Mouse (Mus musculus): ENCODE results near the gene Rasl11a. TPM values are rescaled to one million over a fixed set of nuclear protein-coding genes. Genes with fewer than 3 reads are reported as not detected.

Rasl11a gene
- polyA plus RNA-seq, 1 experiment from 2014 or later = 11.0 TPM

- Histone ChIP-seq H3K27ac (ENCODE audit: low read length) (no peak overlapping the region), H3K36me3 (ENCODE audit: control insufficient read depth, insufficient read depth) (no peaks in the 10 kb centered on the region), H3K9me3 (ENCODE audit: control insufficient read depth, low read length) (no peaks in the 10 kb centered on the region), H3K4me2 (ENCODE audit: low read length) (no peak overlapping the region), H3K9ac (replicated peaks; ENCODE audit: low read depth, low read length) (no peak overlapping the region), H3K4me3 (replicated peaks; ENCODE audit: low read length) (no peak overlapping the region), H3K4me1 (replicated peaks; ENCODE audit: control insufficient read depth, insufficient read depth, low read length) (no peaks in the 10 kb centered on the region), H3K27me3 (replicated peaks; ENCODE audit: control insufficient read depth, insufficient read depth, low read length) (no peaks in the 10 kb centered on the region)
- WGBS = 72% methylated on average over 8 of the region's 8 CpGs
- no peak for ATAC-seq
These were observed 25.8 kb upstream of the Rasl11a start for GRCm38 (mm10) chr5:146818906-146819623.

GRCm38 (mm10) chr5:146823005-146823404, 21.9 kb upstream of the Rasl11a start:
- Histone ChIP-seq H3K27ac (ENCODE audit: low read length) (no peak overlapping the region), H3K9ac (replicated peaks; ENCODE audit: low read depth, low read length) (no peak overlapping the region), H3K36me3 (ENCODE audit: control insufficient read depth, insufficient read depth) (no peaks in the 10 kb centered on the region), H3K9me3 (ENCODE audit: control insufficient read depth, low read length) (no peaks in the 10 kb centered on the region), H3K27me3 (replicated peaks; ENCODE audit: control insufficient read depth, insufficient read depth, low read length) (no peaks in the 10 kb centered on the region), H3K4me3 (replicated peaks; ENCODE audit: low read length) (no peak overlapping the region), H3K4me2 (ENCODE audit: low read length) (no peak overlapping the region), H3K4me1 (replicated peaks; ENCODE audit: control insufficient read depth, insufficient read depth, low read length) (no peaks in the 10 kb centered on the region)
- ATAC-seq = no peak
- WGBS = 69% methylated on average over 5 of the region's 5 CpGs

- WGBS = 54% methylated on average over 8 of the region's 8 CpGs
- Histone ChIP-seq H3K36me3 (ENCODE audit: control insufficient read depth, insufficient read depth) (no peaks in the 10 kb centered on the region), H3K9ac (replicated peaks; ENCODE audit: low read depth, low read length) (no peak overlapping the region), H3K9me3 (ENCODE audit: control insufficient read depth, low read length) (no peaks in the 10 kb centered on the region), H3K27me3 (replicated peaks; ENCODE audit: control insufficient read depth, insufficient read depth, low read length) (no peaks in the 10 kb centered on the region), H3K4me3 (replicated peaks; ENCODE audit: low read length) (no peak overlapping the region), H3K4me2 (ENCODE audit: low read length) (no peak overlapping the region), H3K4me1 (replicated peaks; ENCODE audit: control insufficient read depth, insufficient read depth, low read length) (peaks cover 16% of the 10 kb centered on the region), H3K27ac (ENCODE audit: low read length) (no peak overlapping the region)
- no peak for ATAC-seq
These were observed 15.3 kb upstream of the Rasl11a start for GRCm38 (mm10) chr5:146829528-146829927.

GRCm38 (mm10) chr5:146832435-146832768, 12.5 kb upstream of the Rasl11a start:
- ATAC-seq = no peak; the same call in 1 of the 2 replicates
- H3K9ac ChIP-seq (replicated peaks; ENCODE audit: low read depth, low read length) = peak overlapping the region; percentile 87
- no peaks in the 10 kb centered on the region for H3K27me3 ChIP-seq (replicated peaks; ENCODE audit: control insufficient read depth, insufficient read depth, low read length)
- peaks cover 18% of the 10 kb centered on the region for H3K4me1 ChIP-seq (replicated peaks; ENCODE audit: control insufficient read depth, insufficient read depth, low read length)
- H3K27ac ChIP-seq (ENCODE audit: low read length) = peak overlapping the region; percentile 88
- H3K4me2 ChIP-seq (ENCODE audit: low read length) = peak overlapping the region; percentile 68
- H3K4me3 ChIP-seq (replicated peaks; ENCODE audit: low read length) = peak overlapping the region; percentile 72
- H3K9me3 ChIP-seq (ENCODE audit: control insufficient read depth, low read length) = no peaks in the 10 kb centered on the region
- 49% methylated on average over 7 of the region's 7 CpGs for WGBS
- peaks cover 18% of the 10 kb centered on the region for H3K36me3 ChIP-seq (ENCODE audit: control insufficient read depth, insufficient read depth)

- peak; percentile 99 for ATAC-seq
- under 1% methylated on average over 60 of the region's 60 CpGs for WGBS
These were observed 12.0 kb upstream of the Rasl11a start, which contains the start of gene Rpl21 for GRCm38 (mm10) chr5:146832769-146833448. Rpl21 (plus strand) TSS chr5:146832890.

GRCm38 (mm10) chr5:146833673-146834201, 11.1 kb upstream of the Rasl11a start:
- no peak for ATAC-seq
- no peaks in the 10 kb centered on the region for H3K9me3 ChIP-seq (ENCODE audit: control insufficient read depth, low read length)
- 17% methylated on average over 8 of the region's 8 CpGs for WGBS
- no peaks in the 10 kb centered on the region for H3K27me3 ChIP-seq (replicated peaks; ENCODE audit: control insufficient read depth, insufficient read depth, low read length)
- H3K27ac ChIP-seq (ENCODE audit: low read length) = no peak overlapping the region; the same call in 1 of the 2 replicates
- peaks cover 18% of the 10 kb centered on the region for H3K4me1 ChIP-seq (replicated peaks; ENCODE audit: control insufficient read depth, insufficient read depth, low read length)
- peak overlapping the region; percentile 87 for H3K9ac ChIP-seq (replicated peaks; ENCODE audit: low read depth, low read length)
- H3K36me3 ChIP-seq (ENCODE audit: control insufficient read depth, insufficient read depth) = peaks cover 21% of the 10 kb centered on the region
- peak overlapping the region; percentile 68 for H3K4me2 ChIP-seq (ENCODE audit: low read length)
- H3K4me3 ChIP-seq (replicated peaks; ENCODE audit: low read length) = peak overlapping the region; percentile 72

More at GRCm38 (mm10) chr5:146832769-146833448, 12.0 kb upstream of the Rasl11a start, which contains the start of gene Rpl21:
- Histone ChIP-seq H3K9ac (replicated peaks; ENCODE audit: low read depth, low read length) (peak within 1 kb of the TSS; percentile 87), H3K4me1 (replicated peaks; ENCODE audit: control insufficient read depth, insufficient read depth, low read length) (peaks cover 18% of the 10 kb centered on the region), H3K27ac (ENCODE audit: low read length) (peak within 1 kb of the TSS; percentile 88), H3K4me3 (replicated peaks; ENCODE audit: low read length) (peak within 1 kb of the TSS; percentile 72), H3K4me2 (ENCODE audit: low read length) (peak within 1 kb of the TSS; percentile 68), H3K9me3 (ENCODE audit: control insufficient read depth, low read length) (no peaks in the 10 kb centered on the region), H3K27me3 (replicated peaks; ENCODE audit: control insufficient read depth, insufficient read depth, low read length) (no peaks in the 10 kb centered on the region), H3K36me3 (ENCODE audit: control insufficient read depth, insufficient read depth) (peaks cover 20% of the 10 kb centered on the region)

GRCm38 (mm10) chr5:146834959-146835358, 9.9 kb upstream of the Rasl11a start:
- WGBS = 89% methylated on average over 8 of the region's 8 CpGs
- no peak for ATAC-seq

GRCm38 (mm10) chr5:146837967-146838720, 6.7 kb upstream of the Rasl11a start:
- Histone ChIP-seq H3K4me3 (replicated peaks; ENCODE audit: low read length) (no peak overlapping the region), H3K4me1 (replicated peaks; ENCODE audit: control insufficient read depth, insufficient read depth, low read length) (peaks cover 12% of the 10 kb centered on the region), H3K9ac (replicated peaks; ENCODE audit: low read depth, low read length) (no peak overlapping the region), H3K9me3 (ENCODE audit: control insufficient read depth, low read length) (no peaks in the 10 kb centered on the region), H3K27me3 (replicated peaks; ENCODE audit: control insufficient read depth, insufficient read depth, low read length) (no peaks in the 10 kb centered on the region), H3K27ac (ENCODE audit: low read length) (no peak overlapping the region), H3K4me2 (ENCODE audit: low read length) (no peak overlapping the region), H3K36me3 (ENCODE audit: control insufficient read depth, insufficient read depth) (peaks cover 21% of the 10 kb centered on the region)
- WGBS = 69% methylated on average over 7 of the region's 7 CpGs
- ATAC-seq = no peak

More at GRCm38 (mm10) chr5:146834959-146835358, 9.9 kb upstream of the Rasl11a start:
- no peaks in the 10 kb centered on the region for H3K9me3 ChIP-seq (ENCODE audit: control insufficient read depth, low read length)
- no peaks in the 10 kb centered on the region for H3K27me3 ChIP-seq (replicated peaks; ENCODE audit: control insufficient read depth, insufficient read depth, low read length)
- peaks cover 21% of the 10 kb centered on the region for H3K36me3 ChIP-seq (ENCODE audit: control insufficient read depth, insufficient read depth)
- no peak overlapping the region for H3K4me3 ChIP-seq (replicated peaks; ENCODE audit: low read length)
- no peak overlapping the region for H3K9ac ChIP-seq (replicated peaks; ENCODE audit: low read depth, low read length)
- no peak overlapping the region for H3K27ac ChIP-seq (ENCODE audit: low read length)
- H3K4me1 ChIP-seq (replicated peaks; ENCODE audit: control insufficient read depth, insufficient read depth, low read length) = peaks cover 18% of the 10 kb centered on the region
- no peak overlapping the region for H3K4me2 ChIP-seq (ENCODE audit: low read length)

All from forebrain, embryonic 16.5 days (tissue).